Mouse (Mus musculus): Measurements from ENCODE around the gene Klhl29.

The Klhl29 gene

GRCm38 (mm10) chr12:5142776-5143175 is 232.7 kb downstream of the Klhl29 start:
- DNase-seq (ENCODE audit: extremely low read depth, insufficient read length, low spot score) = no peak

GRCm38 (mm10) chr12:5141040-5141439 is 234.4 kb downstream of the Klhl29 start:
- no peak for DNase-seq (ENCODE audit: extremely low read depth, insufficient read length, low spot score)

GRCm38 (mm10) chr12:5139302-5139701 is 236.2 kb downstream of the Klhl29 start:
- no peak for DNase-seq (ENCODE audit: extremely low read depth, insufficient read length, low spot score)

- no peak for DNase-seq (ENCODE audit: extremely low read depth, insufficient read length, low spot score)
These were observed 239.2 kb downstream of the Klhl29 start for GRCm38 (mm10) chr12:5136300-5136699.

GRCm38 (mm10) chr12:5129190-5129589 is 246.3 kb downstream of the Klhl29 start:
- DNase-seq (ENCODE audit: extremely low read depth, insufficient read length, low spot score) = no peak

GRCm38 (mm10) chr12:5125907-5126306 is 249.6 kb downstream of the Klhl29 start:
- DNase-seq (ENCODE audit: extremely low read depth, insufficient read length, low spot score) = no peak

GRCm38 (mm10) chr12:5122972-5123371 is 252.5 kb downstream of the Klhl29 start:
- no peak for DNase-seq (ENCODE audit: extremely low read depth, insufficient read length, low spot score)

GRCm38 (mm10) chr12:5120249-5120648 is 255.2 kb downstream of the Klhl29 start:
- no peak for DNase-seq (ENCODE audit: extremely low read depth, insufficient read length, low spot score)

GRCm38 (mm10) chr12:5119726-5120125 is 255.8 kb downstream of the Klhl29 start:
- DNase-seq (ENCODE audit: extremely low read depth, insufficient read length, low spot score) = no peak

- DNase-seq (ENCODE audit: extremely low read depth, insufficient read length, low spot score) = no peak
These were observed 256.2 kb downstream of the Klhl29 start for GRCm38 (mm10) chr12:5119286-5119685.

GRCm38 (mm10) chr12:5116605-5117004 is 258.9 kb downstream of the Klhl29 start:
- no peak for DNase-seq (ENCODE audit: extremely low read depth, insufficient read length, low spot score)

GRCm38 (mm10) chr12:5114631-5115030 is 260.9 kb downstream of the Klhl29 start:
- DNase-seq (ENCODE audit: extremely low read depth, insufficient read length, low spot score) = no peak

- no peak for DNase-seq (ENCODE audit: extremely low read depth, insufficient read length, low spot score)
These were observed 264.1 kb downstream of the Klhl29 start for GRCm38 (mm10) chr12:5111343-5111742.

- no peak for DNase-seq (ENCODE audit: extremely low read depth, insufficient read length, low spot score)
These were observed 266.9 kb downstream of the Klhl29 start for GRCm38 (mm10) chr12:5108613-5109012.

- no peak for DNase-seq (ENCODE audit: extremely low read depth, insufficient read length, low spot score)
These were observed 267.7 kb downstream of the Klhl29 start for GRCm38 (mm10) chr12:5107795-5108194.

GRCm38 (mm10) chr12:5104422-5105052 is 270.9 kb downstream of the Klhl29 start:
- no peak for DNase-seq (ENCODE audit: extremely low read depth, insufficient read length, low spot score)

GRCm38 (mm10) chr12:5101411-5102024 is 274.0 kb downstream of the Klhl29 start:
- no peak for DNase-seq (ENCODE audit: extremely low read depth, insufficient read length, low spot score)

GRCm38 (mm10) chr12:5099572-5099971 is 275.9 kb downstream of the Klhl29 start:
- no peak for DNase-seq (ENCODE audit: extremely low read depth, insufficient read length, low spot score)

- no peak for DNase-seq (ENCODE audit: extremely low read depth, insufficient read length, low spot score)
These were observed 286.8 kb downstream of the Klhl29 start for GRCm38 (mm10) chr12:5088639-5089038.

- DNase-seq (ENCODE audit: extremely low read depth, insufficient read length, low spot score) = no peak
These were observed 287.5 kb downstream of the Klhl29 start for GRCm38 (mm10) chr12:5087787-5088519.

GRCm38 (mm10) chr12:5084714-5085113 is 290.8 kb downstream of the Klhl29 start:
- DNase-seq (ENCODE audit: extremely low read depth, insufficient read length, low spot score) = no peak

- no peak for DNase-seq (ENCODE audit: extremely low read depth, insufficient read length, low spot score)
These were observed 294.0 kb downstream of the Klhl29 start for GRCm38 (mm10) chr12:5081480-5081879.

Measured in 3134 (cell line).